Mouse (Mus musculus): ENCODE data around the gene Gng4. TPM values are rescaled to one million over a fixed set of nuclear protein-coding genes. Genes with fewer than 3 reads are reported as not detected.
"Not testable (repeated sequence)": the region's sequence is repeated elsewhere in the genome, so short reads cannot be mapped to it uniquely, and the experiment has no call there.

Gene Gng4
- total RNA-seq (2021) = under 1 TPM; 0.39 to 0.50 TPM
- long read RNA-seq, experiment 1 = 0 reads
- long read RNA-seq, experiment 2 = 0 reads

DNA sequence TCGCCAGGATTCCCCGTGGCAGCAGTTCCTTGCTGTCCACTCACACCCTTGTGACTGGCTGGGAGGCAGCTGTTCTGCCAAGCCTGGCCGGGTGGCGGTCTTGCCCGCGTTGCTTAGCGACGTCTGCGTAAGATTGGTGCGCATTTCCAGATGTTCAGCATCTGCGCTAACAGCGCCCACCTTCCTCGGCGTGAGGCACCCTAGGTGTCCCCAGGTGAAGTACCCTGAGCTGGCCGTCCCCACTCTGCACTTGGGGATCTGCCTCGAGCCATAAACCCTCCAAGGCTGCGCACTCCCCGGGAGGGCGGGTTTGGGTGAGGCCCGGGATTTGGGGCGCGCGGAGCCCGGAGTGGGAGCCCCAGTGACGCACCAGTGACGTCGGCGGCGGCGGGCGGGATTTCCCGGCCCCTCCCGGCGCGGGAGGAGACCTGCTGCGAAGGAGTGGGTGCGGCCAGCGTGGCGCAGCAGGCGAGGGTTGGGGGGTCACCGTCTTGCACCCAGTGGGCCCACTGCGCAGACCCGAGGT lies at the start of gene Gng4:
Gene Gng4, plus strand, starts transcription at position 166 of the 526 bp plus-strand sequence.
- peak; percentile 14 for DNase-seq (ENCODE audit: low spot score)

DNA sequence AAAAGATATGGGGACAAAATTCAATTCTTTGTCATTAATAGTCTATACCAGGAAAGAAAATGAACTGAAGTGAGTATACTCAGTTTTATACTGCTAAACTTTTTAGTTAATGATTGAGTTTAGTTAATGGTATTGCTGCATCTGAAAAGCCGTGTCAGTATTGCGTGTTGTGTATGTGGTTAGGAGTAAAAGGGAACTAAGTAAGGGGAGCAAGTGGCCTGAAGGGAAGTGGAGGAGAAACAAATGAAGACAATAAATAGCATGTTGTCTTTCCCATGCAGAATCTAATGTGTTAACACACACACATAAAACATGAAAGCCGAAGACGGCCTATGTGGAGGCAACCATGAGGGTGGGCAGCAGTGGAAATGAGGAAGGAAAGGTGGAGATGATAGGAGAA lies 44.6 kb upstream of the Gng4 start:
- DNase-seq (ENCODE audit: low spot score) = no peak

DNA sequence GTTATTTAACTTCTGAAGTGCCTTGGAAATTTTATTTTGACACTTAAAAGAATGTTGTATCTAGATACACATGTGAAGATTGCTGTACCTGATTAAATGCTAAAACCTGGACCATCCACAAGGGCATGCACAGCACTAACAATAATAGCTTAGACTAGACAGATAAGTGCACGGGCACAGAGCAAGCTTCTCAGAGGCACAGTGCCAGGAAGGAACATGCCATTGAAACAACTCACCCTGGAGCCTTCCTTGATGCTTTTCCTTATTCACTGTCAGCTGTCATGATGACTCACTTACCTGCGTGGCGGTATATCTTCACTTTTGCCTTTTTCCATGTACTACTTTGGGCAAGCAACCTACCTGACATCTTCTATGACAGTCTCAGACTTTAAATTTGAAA lies 37.9 kb upstream of the Gng4 start:
- no peak for DNase-seq (ENCODE audit: low spot score)

DNA sequence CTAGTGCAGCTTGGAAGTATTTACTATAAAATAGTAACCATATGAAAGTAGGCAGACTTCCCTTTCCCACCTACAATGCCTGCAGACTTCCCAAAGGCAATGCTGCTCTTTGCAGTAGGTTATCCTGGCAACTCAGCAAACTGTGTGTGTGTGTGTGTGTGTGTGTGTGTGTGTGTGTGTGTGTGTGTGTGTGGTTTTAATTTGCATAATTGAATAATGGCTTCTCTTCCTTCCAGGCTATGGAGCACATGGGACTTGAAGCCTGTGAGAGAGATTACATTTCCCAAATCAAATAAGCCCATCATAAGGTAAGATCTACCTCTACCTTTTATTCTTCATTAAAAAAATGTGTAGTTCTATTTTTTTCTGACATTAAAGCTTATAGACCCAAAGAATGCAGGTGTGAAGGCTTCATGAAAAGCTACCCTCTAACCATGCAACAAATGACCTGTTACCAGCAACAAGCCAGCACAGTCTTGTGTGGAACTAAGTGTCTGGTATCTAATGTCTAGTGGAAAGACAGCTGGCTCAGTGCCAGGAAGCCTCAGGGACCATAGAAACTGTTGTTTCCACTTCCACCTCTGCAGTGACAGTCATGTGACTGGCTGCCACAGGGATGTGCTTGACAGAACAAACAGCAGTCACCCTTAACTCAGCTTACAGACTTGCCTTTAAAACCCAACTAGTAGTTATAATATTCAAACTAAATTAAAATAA lies 7.9 kb upstream of the Gng4 start:
- DNase-seq (ENCODE audit: low spot score) = no peak

DNA sequence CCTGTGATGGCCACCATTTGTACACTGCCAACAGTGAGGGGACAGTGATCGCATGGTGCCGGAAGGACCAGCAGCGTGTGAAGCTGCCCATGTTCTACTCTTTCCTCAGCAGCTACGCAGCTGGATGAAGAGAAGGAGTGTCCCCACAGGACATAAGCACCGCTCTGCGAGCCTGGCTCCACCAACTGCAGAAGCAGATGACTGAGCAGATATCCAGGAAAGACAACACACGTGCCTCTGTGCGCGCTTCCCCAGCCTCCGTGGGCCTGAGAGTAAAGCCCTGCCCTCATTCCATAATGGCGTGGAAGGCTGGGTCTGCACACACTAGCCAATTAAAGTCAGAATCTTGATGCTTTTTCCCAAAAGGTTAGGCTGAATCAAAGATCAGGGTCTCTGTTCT lies 6.8 kb upstream of the Gng4 start:
- DNase-seq (ENCODE audit: low spot score) = no peak

GRCm38 (mm10) chr13:13777696-13778095 lies 6.2 kb upstream of the Gng4 start:
- no peak for DNase-seq (ENCODE audit: low spot score)

GRCm38 (mm10) chr13:13778837-13779458 lies 4.9 kb upstream of the Gng4 start:
- DNase-seq (ENCODE audit: low spot score) = no peak

GRCm38 (mm10) chr13:13780271-13780670 lies 3.6 kb upstream of the Gng4 start:
- no peak for DNase-seq (ENCODE audit: low spot score)

- no peak for DNase-seq (ENCODE audit: low spot score)
These were observed 2.8 kb upstream of the Gng4 start for GRCm38 (mm10) chr13:13781026-13781425.

GRCm38 (mm10) chr13:13783296-13783695 lies 563 bp upstream of the Gng4 start:
- DNase-seq (ENCODE audit: low spot score) = no peak

DNA sequence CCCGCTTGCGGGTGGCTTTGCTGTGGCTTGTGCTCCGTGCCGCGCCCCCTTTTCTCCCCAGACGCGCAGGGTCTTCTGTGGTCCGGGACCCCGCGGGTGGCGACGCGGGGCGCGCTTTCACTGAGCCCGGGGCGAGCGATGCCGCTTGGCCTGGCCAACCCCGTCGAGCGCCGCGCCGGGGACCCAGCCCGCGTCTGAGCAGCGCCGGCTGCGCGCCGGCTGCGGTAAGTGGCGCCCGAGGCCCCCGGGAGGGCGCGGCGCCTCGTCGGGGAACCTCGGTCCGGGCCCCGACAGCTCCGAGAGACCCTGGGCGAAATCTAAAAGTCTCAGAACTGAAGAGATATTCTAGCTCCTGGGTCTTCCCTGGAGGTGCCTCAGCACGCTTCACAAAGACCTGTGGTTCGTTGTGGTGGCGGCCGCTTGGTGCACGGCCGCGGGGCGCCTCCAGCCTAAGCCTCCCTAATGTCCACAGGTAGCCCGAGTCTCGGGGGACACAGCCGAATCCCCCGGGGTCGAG lies 619 bp downstream of the Gng4 start:
- no peak for DNase-seq (ENCODE audit: low spot score)

DNA sequence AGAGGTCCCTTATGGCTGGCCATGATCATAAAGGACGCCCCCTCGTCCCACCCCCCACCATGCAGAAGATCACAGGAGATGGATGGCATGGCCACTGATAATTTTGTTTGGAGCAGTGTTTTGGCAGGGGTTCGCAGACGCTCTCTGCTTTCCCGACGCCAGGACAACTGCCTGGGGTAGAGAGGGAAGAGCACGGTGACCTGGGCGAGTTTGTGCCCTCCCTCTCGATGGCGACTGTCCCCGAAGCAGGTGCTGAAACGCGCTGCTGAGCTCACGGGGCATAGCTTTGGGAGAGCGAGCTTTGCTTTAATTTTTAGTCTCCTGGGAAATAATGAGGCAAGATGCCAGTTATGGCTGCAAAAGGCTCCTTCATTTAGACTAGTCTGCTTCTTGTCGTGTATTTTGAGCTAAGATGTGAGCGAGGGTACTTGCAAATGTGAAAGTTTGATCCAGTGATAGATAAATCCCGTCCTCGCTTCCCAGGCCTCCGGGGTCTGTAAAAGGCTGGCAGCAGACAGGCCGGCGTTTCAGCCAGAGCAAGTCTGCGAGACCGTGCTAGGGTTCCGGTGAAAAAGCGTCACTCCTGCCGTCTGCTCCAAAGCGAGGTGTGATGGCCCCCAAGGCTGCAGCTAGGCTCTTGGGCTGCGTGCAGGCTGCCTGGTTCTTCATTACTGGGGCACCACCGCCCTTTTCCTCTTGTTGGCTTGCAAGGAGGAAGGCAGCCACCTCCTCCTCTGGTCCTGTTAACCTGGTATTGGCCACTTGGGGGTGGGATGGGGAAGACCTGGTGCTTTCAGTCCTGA lies 1.3 kb downstream of the Gng4 start:
- no peak for DNase-seq (ENCODE audit: low spot score)

GRCm38 (mm10) chr13:13786971-13787370 lies 3.1 kb downstream of the Gng4 start:
- DNase-seq (ENCODE audit: low spot score) = no peak

GRCm38 (mm10) chr13:13788070-13788469 lies 4.2 kb downstream of the Gng4 start:
- DNase-seq (ENCODE audit: low spot score) = no peak

DNA sequence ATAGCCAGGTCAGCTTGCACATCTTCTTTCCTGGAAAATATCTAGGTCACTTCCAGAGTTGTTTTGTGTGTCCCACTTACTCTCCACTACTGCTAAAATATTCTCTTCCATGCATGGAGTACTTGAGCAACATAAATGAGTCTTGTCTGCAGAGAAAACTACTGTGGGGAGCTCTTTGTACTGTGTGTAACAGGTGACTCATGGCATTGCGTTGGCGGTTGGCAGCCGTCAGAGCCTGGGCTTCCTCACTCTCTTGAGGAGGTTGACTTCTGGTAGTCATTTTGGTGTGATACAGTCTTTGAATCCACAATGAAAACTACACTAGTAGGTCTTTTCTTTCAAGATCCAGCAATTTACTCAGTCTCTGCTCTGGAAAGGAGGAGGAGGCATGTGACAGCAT lies 8.1 kb downstream of the Gng4 start:
- no peak for DNase-seq (ENCODE audit: low spot score)

DNA sequence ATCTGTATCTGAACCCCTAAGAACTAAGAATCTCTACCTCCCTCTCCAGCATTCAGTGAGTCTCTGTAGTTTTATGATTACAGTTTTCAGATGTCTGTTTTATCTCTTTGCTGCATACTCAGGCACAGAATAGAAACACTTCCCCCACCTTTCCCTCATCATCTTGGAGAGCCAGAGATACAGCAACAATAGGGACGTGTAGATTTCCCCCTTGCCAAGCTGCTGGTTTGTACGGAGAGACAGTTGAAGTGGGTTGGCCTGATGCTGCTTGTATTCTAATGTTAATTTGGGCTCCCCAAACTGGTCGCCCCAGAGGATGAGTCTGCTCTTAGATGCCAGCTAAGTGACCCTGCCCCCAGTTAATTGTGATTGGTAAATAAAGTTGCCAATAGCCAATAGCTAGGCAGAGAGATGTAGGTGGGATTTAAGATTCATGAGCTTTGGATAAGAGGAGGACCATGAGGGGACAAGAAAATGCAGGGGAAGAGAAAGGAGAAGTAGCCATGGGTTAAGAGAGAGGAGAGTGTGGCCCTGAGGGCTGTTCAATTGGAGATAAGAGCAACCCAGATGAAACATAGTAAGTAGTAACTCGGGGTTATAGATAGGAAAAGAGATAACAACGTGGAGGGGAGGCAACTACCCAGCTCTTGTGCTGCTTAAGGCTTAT lies 11.4 kb downstream of the Gng4 start:
- no peak for DNase-seq (ENCODE audit: low spot score)

GRCm38 (mm10) chr13:13796082-13796481 lies 12.2 kb downstream of the Gng4 start:
- DNase-seq (ENCODE audit: low spot score) = no peak

DNA sequence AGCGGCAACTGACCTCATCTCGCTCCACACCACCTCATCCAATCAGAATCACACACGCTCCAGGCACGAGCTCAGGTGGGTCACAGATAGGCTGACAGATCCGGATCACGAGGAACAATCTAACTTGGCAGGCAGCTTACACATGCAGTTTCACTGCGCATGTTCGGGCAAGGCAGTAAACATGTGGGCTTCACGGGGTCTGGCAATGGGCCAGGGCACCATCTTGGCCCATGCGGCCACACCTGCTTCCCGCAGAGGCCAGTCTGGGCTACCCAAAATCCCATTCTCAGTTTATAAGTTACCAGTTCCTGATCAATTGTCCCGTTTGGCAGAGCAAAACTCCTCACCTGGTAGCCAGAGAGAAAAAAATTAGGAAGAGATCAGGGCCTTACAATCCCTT lies 14.0 kb downstream of the Gng4 start:
- DNase-seq (ENCODE audit: low spot score) = not testable (repeated sequence)

DNA sequence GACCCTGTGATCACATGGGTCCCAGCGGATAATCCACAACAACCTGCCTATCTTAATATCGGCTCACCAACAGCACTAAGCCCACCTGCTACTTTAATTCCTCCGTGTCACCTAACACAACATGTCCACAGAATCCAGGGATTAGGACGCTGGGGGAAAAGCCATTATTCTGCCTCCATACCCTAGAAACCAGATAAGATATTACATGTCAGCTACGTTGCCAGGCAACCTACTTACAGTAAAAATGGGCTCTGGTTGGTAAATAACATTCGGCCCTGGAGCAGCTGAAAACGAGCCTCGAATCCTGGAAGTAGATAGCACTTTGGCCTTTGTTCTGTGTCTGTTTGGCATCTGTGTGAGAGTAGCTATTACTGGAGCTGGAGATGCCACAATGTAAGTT lies 14.9 kb downstream of the Gng4 start:
- no peak for DNase-seq (ENCODE audit: low spot score)

GRCm38 (mm10) chr13:13808337-13809132 lies 24.7 kb downstream of the Gng4 start:
- DNase-seq (ENCODE audit: low spot score) = no peak

- DNase-seq (ENCODE audit: low spot score) = no peak
These were observed 27.0 kb downstream of the Gng4 start for GRCm38 (mm10) chr13:13810885-13811284.

Measured in gastrocnemius, adult 18-20 months (tissue).